Mouse (Mus musculus) small intestine, adult 2 months (tissue): ENCODE measurements around the gene Ndufa6. TPM values are rescaled to one million over a fixed set of nuclear protein-coding genes. Genes with fewer than 3 reads are reported as not detected.
A peak's percentile ranks its signal among the peaks of the same experiment; 100 is the strongest.

Source experiments
- H3K27ac ChIP-seq: fragments of 200-500 bp; 2 replicates; pipeline ENCODE4 v1.5.1; 2012; ENCODE audit warnings: low read depth, low read length, control low read depth, inconsistent platforms; ENCODE audit not compliant: insufficient read depth
- H3K27me3 ChIP-seq: fragments of 200-500 bp; 2 replicates; pipeline ENCODE4 v1.6.1; 2012; ENCODE audit warnings: mild to moderate bottlenecking, moderate library complexity, low read length, inconsistent platforms; ENCODE audit not compliant: control insufficient read depth, insufficient read depth
- H3K36me3 ChIP-seq: fragments of 200-500 bp; 2 replicates; pipeline ENCODE4 v1.6.1; 2012; ENCODE audit warnings: mild to moderate bottlenecking, low read length, control low read depth, inconsistent platforms; ENCODE audit not compliant: control insufficient read depth, insufficient read depth
- H3K4me1 ChIP-seq: fragments of 200-500 bp; 2 replicates; pipeline ENCODE4 v1.6.1; 2012; ENCODE audit warnings: low read length, inconsistent platforms, mixed read lengths; ENCODE audit not compliant: control insufficient read depth, insufficient read depth, insufficient read length
- H3K4me3 ChIP-seq: fragments of 200-500 bp; 2 replicates; pipeline ENCODE4 v1.5.1; 2012; ENCODE audit warnings: low read depth, mild to moderate bottlenecking, control low read depth, inconsistent platforms, low read length, moderate library complexity
- CTCF ChIP-seq: fragments of 200-500 bp; IDR thresholded peaks from 2 replicates; pipeline ENCODE4 v1.5.1; 2012; ENCODE audit warnings: low read depth, mild to moderate bottlenecking, control low read depth, inconsistent platforms, low read length, moderate library complexity, mixed read lengths; ENCODE audit not compliant: insufficient replicate concordance, insufficient read length; ENCODE audit errors: extremely low read depth
- POLR2A ChIP-seq: fragments of 200-500 bp; IDR thresholded peaks from 2 replicates; pipeline ENCODE4 v1.6.1; 2012; ENCODE audit warnings: low read depth, mild to moderate bottlenecking, control low read depth, inconsistent platforms, low read length, moderate library complexity
- WGBS: fragments of 180-500 bp; shearing (Covaris S2); methylation state at CpG from one replicate; pipeline ENCODE4 v1.1.7; 2018; 5-methylcytosine and 5-hydroxymethylcytosine counted together
- polyA plus RNA-seq: library from polyadenylated mRNA; depleted of rRNA; stranded (reverse); fragments of >200 nt; gene quantifications from 2 replicates; pipeline ENCODE4 v1.2.3, GENCODE M21; 2012

Gene Ndufa6
- polyA plus RNA-seq, 1 experiment: 669 TPM

DNA sequence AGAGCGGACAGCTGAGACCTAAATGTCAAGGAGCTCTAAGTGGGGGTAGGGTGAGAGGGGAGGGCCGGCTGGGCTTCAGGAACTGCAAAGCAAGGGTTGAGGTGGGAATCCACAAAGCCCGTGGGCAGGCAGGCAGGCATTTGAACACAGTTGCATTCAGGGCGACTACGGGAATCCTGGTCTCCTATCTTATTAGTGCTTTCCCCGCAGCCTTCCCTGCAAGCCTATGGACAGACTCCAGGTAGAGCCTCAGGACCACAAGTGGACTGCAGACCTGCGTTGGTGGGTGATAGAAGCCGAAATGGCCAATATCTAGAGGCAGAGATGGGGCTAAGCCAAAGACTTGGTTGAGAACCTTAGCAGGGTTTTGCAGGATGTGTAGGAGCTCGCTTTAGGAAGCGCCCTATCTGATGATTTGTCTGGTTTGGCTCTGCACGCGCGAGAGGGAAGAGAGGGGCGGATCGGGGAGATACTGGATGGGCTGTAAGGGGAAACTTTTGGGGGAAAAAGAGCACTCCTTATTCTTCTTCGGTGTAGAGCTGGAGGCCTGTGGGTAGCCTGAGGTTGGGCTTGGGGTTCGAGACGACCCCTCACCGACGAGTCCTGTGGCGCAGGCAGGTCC is 13.6 kb downstream of the Ndufa6 start:
- Histone ChIP-seq H3K27ac (0 out of 2 replicates have a peak overlapping the region, but pooled peaks have one; percentile 63), H3K4me3 (peak overlapping the region; percentile 62), H3K4me1 (peaks cover 22% of the 10 kb centered on the region), H3K27me3 (0 out of 2 replicates have a peak, but pooled peaks cover 3% of the 10 kb centered on the region), H3K36me3 (peaks cover 13% of the 10 kb centered on the region)
- WGBS: 56% methylated on average over 21 of the region's 21 CpGs
- TF ChIP-seq CTCF: no peak
- TF ChIP-seq POLR2A: no peak

- H3K4me1 ChIP-seq: peaks cover 19% of the 10 kb centered on the region
- WGBS: 60% methylated on average over 8 of the region's 8 CpGs
- H3K27me3 ChIP-seq: 0 out of 2 replicates have a peak, but pooled peaks cover 3% of the 10 kb centered on the region
- H3K36me3 ChIP-seq: peaks cover 20% of the 10 kb centered on the region
- TF ChIP-seq CTCF (no peak), POLR2A (no peak)
- no peak overlapping the region for H3K27ac ChIP-seq
- no peak overlapping the region for H3K4me3 ChIP-seq
Measured at GRCm38 (mm10) chr15:82339634-82340254, 14.4 kb downstream of the Ndufa6 start.

DNA sequence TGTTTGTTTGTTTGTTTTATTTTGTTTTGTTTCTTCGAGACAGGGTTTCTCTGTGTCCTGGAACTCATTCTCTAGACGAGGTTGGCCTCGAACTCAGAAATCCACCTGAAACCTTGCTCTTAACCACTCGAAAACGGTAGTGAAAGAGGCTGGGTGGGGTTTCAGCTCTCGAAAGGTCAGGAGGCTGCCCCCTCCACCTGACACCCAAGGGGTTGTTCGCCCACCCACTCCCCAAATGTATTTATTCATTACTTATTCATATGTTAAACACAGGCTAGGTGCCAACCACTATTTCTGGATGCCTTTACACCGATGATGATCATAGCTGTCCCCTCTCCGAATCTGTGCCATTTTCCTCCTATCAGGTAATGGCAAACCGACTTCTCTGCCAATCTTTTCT is 15.0 kb downstream of the Ndufa6 start:
- no peak for TF ChIP-seq CTCF
- TF ChIP-seq POLR2A: no peak
- Histone ChIP-seq H3K27me3 (0 out of 2 replicates have a peak, but pooled peaks cover 3% of the 10 kb centered on the region), H3K36me3 (peaks cover 26% of the 10 kb centered on the region), H3K4me1 (peaks cover 19% of the 10 kb centered on the region), H3K4me3 (peak overlapping the region; percentile 71), H3K27ac (no peak overlapping the region)
- WGBS: 46% methylated on average over 10 of the region's 10 CpGs

GRCm38 (mm10) chr15:82338593-82339112 is 15.5 kb downstream of the Ndufa6 start, which contains the start of the genes Naga, Pheta2 and Smdt1:
TSS of gene Naga (minus strand) at chr15:82338925.
TSS of gene Pheta2 (plus strand) at chr15:82338942.
TSS of gene Smdt1 (plus strand) at chr15:82338959.
- Histone ChIP-seq H3K4me1 (peaks cover 19% of the 10 kb centered on the region), H3K4me3 (peak within 1 kb of the TSS; percentile 71), H3K36me3 (peaks cover 29% of the 10 kb centered on the region), H3K27me3 (0 out of 2 replicates have a peak, but pooled peaks cover 3% of the 10 kb centered on the region), H3K27ac (peak within 1 kb of the TSS; percentile 39)
- TF ChIP-seq POLR2A: peak; percentile 31; the same call in 1 of the 2 replicates
- no peak for TF ChIP-seq CTCF
- under 1% methylated on average over 41 of the region's 41 CpGs for WGBS

DNA sequence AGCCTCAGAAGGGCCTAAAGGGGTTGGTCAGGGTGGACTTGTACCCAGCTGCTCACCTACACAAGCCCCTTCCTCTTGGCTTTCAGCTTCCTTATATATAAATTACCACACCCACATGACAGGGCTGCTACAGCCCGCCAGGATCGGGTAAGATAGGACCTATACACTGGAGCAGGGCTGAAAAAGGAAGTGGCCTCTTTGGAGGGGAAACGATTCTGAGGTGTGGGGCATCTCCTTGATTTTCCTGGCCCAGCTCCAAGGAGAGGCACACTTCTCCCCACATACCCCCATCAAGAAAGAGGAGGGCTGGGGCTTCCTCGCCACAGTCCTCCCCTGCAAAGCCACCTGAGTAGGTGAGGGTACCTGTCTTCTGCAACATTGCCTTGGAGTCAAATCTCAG is 16.2 kb downstream of the Ndufa6 start:
- TF ChIP-seq POLR2A (no peak), CTCF (no peak)
- Histone ChIP-seq H3K27me3 (0 out of 2 replicates have a peak, but pooled peaks cover 3% of the 10 kb centered on the region), H3K36me3 (peaks cover 30% of the 10 kb centered on the region), H3K4me1 (peaks cover 19% of the 10 kb centered on the region), H3K27ac (0 out of 2 replicates have a peak overlapping the region, but pooled peaks have one; percentile 39), H3K4me3 (peak overlapping the region; percentile 71)
- 6% methylated on average over 4 of the region's 4 CpGs for WGBS

DNA sequence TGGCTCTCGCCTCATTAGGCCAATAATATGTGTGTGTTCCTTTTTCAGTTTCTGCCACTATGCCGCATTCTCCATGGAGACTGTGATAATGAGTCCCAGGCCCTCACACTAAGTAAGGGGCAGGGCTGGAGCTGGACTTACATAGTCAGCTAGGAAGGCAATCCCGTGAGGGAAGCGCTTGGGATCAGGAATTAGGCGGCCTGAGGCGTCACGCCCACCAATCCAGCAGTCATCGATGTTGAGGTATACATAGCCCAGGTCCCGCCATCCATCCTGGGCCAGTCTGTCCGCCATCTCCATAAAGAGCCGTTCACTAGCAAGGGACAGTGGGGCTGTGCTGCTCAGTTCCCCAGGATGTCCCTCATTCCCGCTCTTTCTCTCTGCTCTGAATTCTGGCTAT is 17.5 kb downstream of the Ndufa6 start:
- H3K4me1 ChIP-seq: peaks cover 19% of the 10 kb centered on the region
- 92% methylated on average over 12 of the region's 12 CpGs for WGBS
- H3K27me3 ChIP-seq: 0 out of 2 replicates have a peak, but pooled peaks cover 3% of the 10 kb centered on the region
- no peak overlapping the region for H3K27ac ChIP-seq
- TF ChIP-seq CTCF (no peak), POLR2A (no peak)
- H3K36me3 ChIP-seq: peaks cover 39% of the 10 kb centered on the region
- no peak overlapping the region for H3K4me3 ChIP-seq

GRCm38 (mm10) chr15:82335194-82335593 is 18.9 kb downstream of the Ndufa6 start:
- peaks cover 50% of the 10 kb centered on the region for H3K36me3 ChIP-seq
- H3K4me1 ChIP-seq: peaks cover 9% of the 10 kb centered on the region; the same call in 1 of the 2 replicates
- WGBS: 97% methylated on average over 4 of the region's 4 CpGs
- no peak for TF ChIP-seq POLR2A
- TF ChIP-seq CTCF: no peak
- H3K27me3 ChIP-seq: no peaks in the 10 kb centered on the region
- no peak overlapping the region for H3K27ac ChIP-seq
- no peak overlapping the region for H3K4me3 ChIP-seq
